Mouse (Mus musculus) liver, adult 2 months (tissue): ENCODE measurements at regions not wholly inside any gene's neighbourhood (a gene's known extent, or its start where the extent isn't known, plus 50 kb on each side); places are given as distances from the start of the nearest gene placed in this dataset.

Source experiments
- DNase-seq: peaks from one replicate; pipeline ENCODE4 v3.0.0-alpha.2; 2011; ENCODE audit warnings: low read depth, low spot score; ENCODE audit errors: extremely low read depth
- H3K27ac ChIP-seq: fragments of 200-500 bp; replicated peaks from 2 replicates; pipeline ENCODE4 v1.5.1; 2012; ENCODE audit warnings: low read depth, mild to moderate bottlenecking, control low read depth, inconsistent platforms, low read length; ENCODE audit not compliant: insufficient read depth
- H3K27me3 ChIP-seq: fragments of 200-500 bp; 2 replicates; pipeline ENCODE4 v1.6.1; 2012; ENCODE audit warnings: mild to moderate bottlenecking, moderate library complexity, low read length, inconsistent platforms; ENCODE audit not compliant: control insufficient read depth, insufficient read depth
- H3K36me3 ChIP-seq: fragments of 200-500 bp; 2 replicates; pipeline ENCODE4 v1.6.1; 2012; ENCODE audit warnings: low read length, inconsistent platforms; ENCODE audit not compliant: control insufficient read depth, insufficient read depth
- H3K4me1 ChIP-seq: fragments of 200-500 bp; 2 replicates; pipeline ENCODE4 v1.6.1; 2011; ENCODE audit warnings: low read length; ENCODE audit not compliant: control insufficient read depth, insufficient read depth
- H3K4me3 ChIP-seq: fragments of 200-500 bp; 2 replicates; pipeline ENCODE4 v1.5.1; 2011; ENCODE audit warnings: low read depth, mild to moderate bottlenecking, control low read depth, low read length, moderate library complexity; ENCODE audit not compliant: insufficient read depth
- H3K79me2 ChIP-seq: fragments of 200-500 bp; 2 replicates; pipeline ENCODE4 v1.6.1; 2012; ENCODE audit warnings: inconsistent platforms, mild to moderate bottlenecking, low read length, moderate library complexity; ENCODE audit not compliant: control insufficient read depth, insufficient read depth
- H3K9ac ChIP-seq: fragments of 200-500 bp; 2 replicates; pipeline ENCODE4 v1.6.1; 2012; ENCODE audit warnings: low read depth, mild to moderate bottlenecking, control low read depth, inconsistent platforms, low read length
- CTCF ChIP-seq: fragments of 200-500 bp; IDR thresholded peaks from 2 replicates; pipeline ENCODE4 v1.5.1; 2011; ENCODE audit warnings: low read depth, low read length, control low read depth
- POLR2A ChIP-seq: fragments of 200-500 bp; IDR thresholded peaks from 2 replicates; pipeline ENCODE4 v1.6.1; 2011; ENCODE audit warnings: low read length, control low read depth; ENCODE audit not compliant: insufficient read depth; ENCODE audit errors: extremely low read depth
- WGBS: fragments of 180-500 bp; shearing (Covaris S2); methylation state at CpG from one replicate; pipeline ENCODE4 v1.1.7; 2018; 5-methylcytosine and 5-hydroxymethylcytosine counted together

DNA sequence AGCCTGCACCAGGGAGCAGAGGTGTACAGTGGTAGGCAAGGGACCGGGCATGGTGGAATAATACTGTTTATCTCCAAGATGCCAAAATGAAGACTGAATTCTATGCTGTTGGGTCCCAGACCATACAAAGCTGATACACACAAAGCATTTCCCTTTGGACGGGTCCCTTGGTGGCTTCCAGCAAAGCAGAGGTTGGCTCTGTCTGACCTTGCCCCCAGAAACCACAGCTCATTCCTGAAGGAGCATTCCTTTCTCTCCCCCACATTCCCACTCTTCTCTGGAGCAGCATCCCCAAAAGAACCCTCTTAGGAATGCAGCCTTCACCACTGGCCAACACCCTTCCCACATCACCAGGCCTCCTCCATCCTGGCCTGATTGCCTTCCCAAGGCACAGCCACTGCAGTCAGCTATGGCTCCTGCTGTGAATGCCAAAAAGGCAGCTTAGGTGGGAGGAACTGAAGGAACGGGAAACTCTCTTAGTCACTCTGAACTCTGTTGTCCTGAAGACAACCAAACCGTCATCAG is 212.4 kb upstream of the Dio3 start:
- Histone ChIP-seq H3K4me1 (peaks cover 2% of the 10 kb centered on the region; the same call in 1 of the 2 replicates), H3K27me3 (no peaks in the 10 kb centered on the region), H3K4me3 (no peak overlapping the region), H3K36me3 (no peaks in the 10 kb centered on the region), H3K27ac (no peak overlapping the region), H3K9ac (no peak overlapping the region), H3K79me2 (no peaks in the 10 kb centered on the region)
- TF ChIP-seq CTCF: no peak
- TF ChIP-seq POLR2A: no peak
- no peak for DNase-seq
- WGBS: 85% methylated on average over 4 of the region's 4 CpGs

DNA sequence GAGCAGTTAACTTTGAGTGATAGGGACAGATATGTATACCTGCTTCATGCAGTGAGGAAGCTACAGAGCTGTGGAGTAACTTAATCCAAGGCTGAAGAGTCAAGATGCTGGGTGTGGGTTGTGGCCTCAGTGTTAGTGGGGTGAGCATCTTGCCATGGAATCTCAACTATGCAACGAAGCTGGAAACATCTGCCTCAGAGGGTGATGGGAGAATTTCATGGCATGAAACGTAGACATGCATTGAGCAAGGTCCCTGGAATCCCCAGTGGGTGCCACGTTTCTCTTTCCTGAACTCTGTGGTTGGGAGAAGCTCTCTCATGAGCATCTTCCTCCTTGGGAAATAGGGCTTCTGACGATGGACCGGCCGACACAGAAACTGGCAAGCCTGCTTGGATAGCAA is 208.4 kb upstream of the Dio3 start:
- no peak for DNase-seq
- Histone ChIP-seq H3K4me3 (no peak overlapping the region), H3K27ac (no peak overlapping the region), H3K79me2 (no peaks in the 10 kb centered on the region), H3K9ac (no peak overlapping the region), H3K36me3 (no peaks in the 10 kb centered on the region), H3K4me1 (no peaks in the 10 kb centered on the region), H3K27me3 (no peaks in the 10 kb centered on the region)
- TF ChIP-seq CTCF (no peak), POLR2A (no peak)
- 80% methylated on average over 6 of the region's 6 CpGs for WGBS

DNA sequence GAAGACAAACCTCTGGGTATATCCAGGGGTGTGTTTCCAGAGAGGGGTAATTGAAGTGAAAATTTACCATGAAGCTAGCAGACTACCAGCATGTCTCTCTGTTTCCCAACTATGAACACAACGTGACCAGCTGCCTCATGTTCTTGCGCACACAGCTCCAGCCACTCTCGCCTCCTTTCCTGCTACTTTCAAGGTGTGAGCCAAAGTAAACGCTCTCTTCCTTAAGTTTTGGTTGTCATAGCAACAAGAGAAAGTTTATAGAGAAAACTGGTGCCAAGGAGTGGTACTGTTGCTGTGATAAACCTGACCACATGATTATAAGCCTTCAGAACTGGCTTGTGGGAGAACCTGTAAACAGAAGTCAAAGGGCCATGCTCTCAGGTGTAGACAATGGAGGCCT is 207.0 kb upstream of the Dio3 start:
- Histone ChIP-seq H3K36me3 (no peaks in the 10 kb centered on the region), H3K9ac (no peak overlapping the region), H3K27me3 (no peaks in the 10 kb centered on the region), H3K4me1 (no peaks in the 10 kb centered on the region), H3K27ac (no peak overlapping the region), H3K79me2 (no peaks in the 10 kb centered on the region), H3K4me3 (no peak overlapping the region)
- TF ChIP-seq POLR2A (no peak), CTCF (no peak)
- no peak for DNase-seq
- WGBS: 82% methylated on average over 4 of the region's 4 CpGs

DNA sequence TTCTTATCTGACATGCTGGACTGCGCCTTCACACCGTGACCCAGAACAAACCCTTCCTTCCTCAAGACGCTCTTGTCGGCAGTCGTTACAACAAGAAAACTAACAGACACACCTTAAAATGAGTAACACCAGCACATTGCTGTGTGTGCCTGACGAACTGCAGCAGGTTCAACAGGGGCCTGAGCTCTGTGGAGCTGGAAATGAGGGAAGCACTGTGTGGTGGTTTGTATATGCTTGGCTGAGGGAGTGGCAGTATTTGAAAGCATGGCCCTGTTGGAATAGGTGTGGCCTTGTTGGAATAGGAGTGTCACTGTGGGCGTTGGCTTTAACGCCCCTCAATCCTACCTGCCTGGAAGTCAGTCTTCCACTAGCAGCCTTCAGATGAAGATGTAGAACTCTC is 203.9 kb upstream of the Dio3 start:
- DNase-seq: no peak
- 91% methylated on average over 8 of the region's 8 CpGs for WGBS
- TF ChIP-seq CTCF (no peak), POLR2A (no peak)
- H3K27ac ChIP-seq: no peak overlapping the region
- H3K4me1 ChIP-seq: no peaks in the 10 kb centered on the region; the same call in 1 of the 2 replicates
- no peak overlapping the region for H3K9ac ChIP-seq
- H3K79me2 ChIP-seq: no peaks in the 10 kb centered on the region
- no peaks in the 10 kb centered on the region for H3K27me3 ChIP-seq
- no peaks in the 10 kb centered on the region for H3K36me3 ChIP-seq
- H3K4me3 ChIP-seq: no peak overlapping the region

DNA sequence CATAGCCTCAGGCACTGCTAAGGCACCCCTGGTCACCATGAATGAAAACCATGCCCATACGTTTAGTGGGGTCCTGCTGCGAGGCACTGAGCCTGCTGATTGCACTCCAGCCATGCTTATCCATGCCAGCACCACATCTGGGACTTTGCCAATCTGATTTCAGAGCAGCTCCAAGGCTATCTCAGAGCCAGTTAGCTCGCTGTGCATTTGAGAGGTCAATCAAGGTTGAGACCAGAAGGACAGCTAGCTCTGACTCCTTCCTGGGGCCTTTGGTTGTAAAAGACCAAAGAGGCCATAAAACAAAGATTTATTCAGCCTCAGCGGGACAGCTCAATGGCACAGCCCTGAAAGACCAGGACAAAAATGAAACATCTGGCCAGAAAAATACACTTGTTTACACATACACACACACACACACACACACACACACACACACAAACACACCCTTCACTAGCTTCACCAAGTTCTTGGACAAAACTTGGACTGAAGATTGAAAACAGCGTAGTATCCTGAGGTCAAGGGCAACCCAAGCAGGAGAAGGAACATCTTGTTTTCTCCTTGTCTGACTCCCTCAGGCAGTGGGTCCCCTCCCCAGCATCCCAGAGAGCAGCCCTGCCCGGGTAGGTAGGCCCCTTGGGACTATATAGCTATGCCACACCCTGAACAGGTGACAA is 201.5 kb upstream of the Dio3 start:
- H3K79me2 ChIP-seq: no peaks in the 10 kb centered on the region
- no peak overlapping the region for H3K9ac ChIP-seq
- no peak overlapping the region for H3K4me3 ChIP-seq
- no peaks in the 10 kb centered on the region for H3K27me3 ChIP-seq
- H3K4me1 ChIP-seq: no peaks in the 10 kb centered on the region; the same call in 1 of the 2 replicates
- WGBS: 48% methylated on average over 6 of the region's 6 CpGs
- no peaks in the 10 kb centered on the region for H3K36me3 ChIP-seq
- DNase-seq: peak; percentile 62
- TF ChIP-seq POLR2A (no peak), CTCF (no peak)
- no peak overlapping the region for H3K27ac ChIP-seq

DNA sequence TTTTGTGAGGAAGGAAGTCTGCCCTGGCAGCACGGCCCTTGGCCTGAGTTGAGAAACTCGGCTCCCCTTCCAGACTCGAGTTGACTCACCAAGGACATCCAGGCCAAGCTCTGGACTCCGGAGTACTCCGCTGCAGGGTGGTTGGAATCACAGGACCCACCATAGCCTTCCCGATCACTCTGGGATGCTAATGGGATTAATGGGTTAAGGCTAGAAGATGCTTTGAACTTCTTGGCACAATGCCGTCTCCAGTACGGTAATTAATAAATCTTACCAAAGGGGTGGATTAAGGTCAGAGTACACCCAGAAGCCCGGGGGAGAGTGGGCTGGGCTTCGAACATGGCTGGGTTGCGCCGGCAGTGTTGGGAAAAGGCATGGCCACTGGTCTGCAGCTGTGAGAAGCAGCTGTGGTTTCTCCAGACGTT is 200.8 kb upstream of the Dio3 start:
- 81% methylated on average over 13 of the region's 13 CpGs for WGBS
- Histone ChIP-seq H3K4me1 (no peaks in the 10 kb centered on the region; the same call in 1 of the 2 replicates), H3K36me3 (no peaks in the 10 kb centered on the region), H3K79me2 (no peaks in the 10 kb centered on the region), H3K27ac (no peak overlapping the region), H3K27me3 (no peaks in the 10 kb centered on the region), H3K9ac (no peak overlapping the region), H3K4me3 (no peak overlapping the region)
- TF ChIP-seq POLR2A (no peak), CTCF (no peak)
- DNase-seq: no peak
